Mouse (Mus musculus): ENCODE results near the gene Ugt2a1. TPM values are rescaled to one million over a fixed set of nuclear protein-coding genes. Genes with fewer than 3 reads are reported as not detected.
"Not testable (repeated sequence)": the region's sequence is repeated elsewhere in the genome, so short reads cannot be mapped to it uniquely, and the experiment has no call there.

The Ugt2a1 gene
- not detected in 2 replicates for polyA plus RNA-seq (2015; fragmentation: Nextera tagmentation; extraction: Ambion mirVana)

DNA sequence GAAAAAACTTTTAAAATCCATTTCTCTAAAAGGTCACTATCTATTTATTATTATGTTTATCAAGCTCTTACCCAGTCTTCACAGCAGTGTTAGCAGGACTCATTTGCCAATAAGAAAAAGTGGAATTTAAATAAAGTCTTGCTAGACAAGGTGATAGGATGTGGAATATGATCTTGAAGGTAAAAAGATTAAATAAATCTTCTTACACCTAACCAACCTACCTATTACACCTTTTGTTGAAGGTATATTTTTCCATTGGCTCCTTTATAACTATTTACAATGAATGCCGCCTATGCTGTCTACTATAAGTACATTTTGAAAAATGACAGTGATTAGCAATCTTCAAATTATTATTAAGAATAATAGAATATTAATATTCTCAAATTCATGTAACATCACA is at the start of gene Ugt2a1:
Gene Ugt2a1 (minus strand): TSS at position 101 of the 400 bp plus-strand sequence.
- H3K9ac ChIP-seq, result no peak within 1 kb of the TSS
- H3K4me2 ChIP-seq, result no peak within 1 kb of the TSS
- no peak within 1 kb of the TSS for H3K4me3 ChIP-seq
- H3K27me3 ChIP-seq, result no peaks in the 10 kb centered on the region
- no peaks in the 10 kb centered on the region for H3K36me3 ChIP-seq
- WGBS, result 96% methylated on average over 1 of the region's 1 CpGs
- H3K27ac ChIP-seq (replicated peaks), result no peak within 1 kb of the TSS
- ATAC-seq (ENCODE audit: low read depth), result no peak
- no peaks in the 10 kb centered on the region for H3K4me1 ChIP-seq (replicated peaks)
- H3K9me3 ChIP-seq, result no peaks in the 10 kb centered on the region

DNA sequence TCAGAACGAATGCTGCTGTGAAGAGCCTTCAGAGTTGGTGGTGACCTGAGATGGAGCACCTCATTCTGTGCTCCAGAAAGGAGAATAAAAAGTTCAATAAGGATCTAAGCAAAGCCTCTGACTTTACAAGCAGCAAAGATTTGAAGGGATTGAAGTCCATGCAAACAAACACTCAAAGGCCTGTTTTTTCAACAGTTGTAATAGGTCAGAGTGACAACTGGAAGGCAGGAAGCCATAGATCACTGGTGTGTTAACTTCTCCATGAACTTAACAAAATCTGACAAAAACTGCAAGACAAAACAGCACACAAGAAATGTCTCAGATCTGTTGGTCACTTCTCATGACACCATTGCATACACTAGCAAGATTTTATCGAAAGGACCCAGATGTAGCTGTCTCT is 47.4 kb upstream of the Ugt2a1 start, which contains the start of gene Sult1b1:
Gene Sult1b1 (minus strand): TSS at position 85 of the 400 bp plus-strand sequence.
- no peak within 1 kb of the TSS for H3K27ac ChIP-seq (replicated peaks)
- H3K36me3 ChIP-seq, result no peaks in the 10 kb centered on the region
- no peaks in the 10 kb centered on the region for H3K27me3 ChIP-seq
- H3K4me3 ChIP-seq, result no peak within 1 kb of the TSS
- H3K9me3 ChIP-seq, result no peaks in the 10 kb centered on the region
- H3K4me1 ChIP-seq (replicated peaks), result no peaks in the 10 kb centered on the region
- no peak for ATAC-seq (ENCODE audit: low read depth)
- H3K4me2 ChIP-seq, result no peak within 1 kb of the TSS
- H3K9ac ChIP-seq, result no peak within 1 kb of the TSS
- 91% methylated on average over 2 of the region's 2 CpGs for WGBS

DNA sequence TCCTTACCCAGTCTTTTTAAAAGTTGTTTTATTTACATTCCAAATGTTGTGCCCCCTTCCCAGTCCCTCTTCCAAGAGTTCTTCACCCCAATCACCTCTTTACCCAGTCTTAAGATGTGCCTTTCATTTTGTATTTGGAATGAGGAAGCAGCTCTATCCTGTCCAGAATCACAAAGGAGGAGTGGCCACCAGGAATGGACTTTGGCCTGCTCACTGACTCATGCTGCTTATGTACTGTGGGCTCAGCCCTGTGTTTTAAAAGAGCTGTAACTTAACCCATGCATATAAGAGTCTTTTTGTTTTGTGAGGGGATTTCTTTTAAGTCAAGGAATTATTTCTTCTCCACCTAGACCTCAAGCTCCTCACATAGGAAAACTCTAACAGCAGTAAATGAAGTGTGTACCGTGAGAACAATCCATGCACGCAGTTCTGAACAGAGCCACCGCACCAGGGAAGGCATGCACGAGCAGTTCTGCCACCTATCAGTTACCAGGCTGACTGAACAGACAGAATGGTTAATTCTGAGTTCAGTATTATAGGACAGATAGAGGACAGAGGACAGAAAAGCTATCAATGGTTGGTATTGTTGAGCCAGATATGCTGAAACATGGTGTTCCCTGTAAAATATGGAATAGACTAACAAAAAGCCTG is 45.4 kb upstream of the Ugt2a1 start:
- ATAC-seq (ENCODE audit: low read depth), result no peak
- Histone ChIP-seq H3K27me3 (no peaks in the 10 kb centered on the region), H3K27ac (replicated peaks) (no peak overlapping the region), H3K4me3 (no peak overlapping the region), H3K36me3 (no peaks in the 10 kb centered on the region), H3K4me2 (no peak overlapping the region), H3K9me3 (no peaks in the 10 kb centered on the region), H3K9ac (no peak overlapping the region), H3K4me1 (replicated peaks) (no peaks in the 10 kb centered on the region)
- WGBS, result 81% methylated on average over 4 of the region's 4 CpGs

DNA sequence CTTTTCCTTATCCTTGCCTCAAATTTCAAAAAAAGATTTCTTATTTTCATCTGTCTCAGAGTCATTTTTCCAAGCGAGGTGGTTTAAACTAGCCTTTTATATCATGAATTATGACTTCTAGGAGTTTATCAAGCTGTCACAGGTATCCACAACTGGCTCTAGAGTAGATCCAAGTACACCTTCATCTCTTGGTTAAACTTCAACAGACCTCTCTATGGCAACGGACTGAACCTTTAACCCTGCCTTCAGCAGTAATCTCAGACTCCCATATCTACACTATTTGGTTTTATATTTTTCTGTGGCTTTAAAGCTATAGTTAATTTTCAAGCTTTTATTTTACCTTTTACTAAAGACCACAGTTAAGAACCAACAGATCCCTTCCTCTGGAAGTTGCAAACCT is 41.6 kb upstream of the Ugt2a1 start:
- H3K36me3 ChIP-seq, result no peaks in the 10 kb centered on the region
- no peaks in the 10 kb centered on the region for H3K27me3 ChIP-seq
- 76% methylated on average over 2 of the region's 2 CpGs for WGBS
- ATAC-seq (ENCODE audit: low read depth), result no peak
- H3K4me2 ChIP-seq, result no peak overlapping the region
- H3K9ac ChIP-seq, result no peak overlapping the region
- no peaks in the 10 kb centered on the region for H3K9me3 ChIP-seq
- H3K27ac ChIP-seq (replicated peaks), result no peak overlapping the region
- H3K4me1 ChIP-seq (replicated peaks), result no peaks in the 10 kb centered on the region
- H3K4me3 ChIP-seq, result no peak overlapping the region

DNA sequence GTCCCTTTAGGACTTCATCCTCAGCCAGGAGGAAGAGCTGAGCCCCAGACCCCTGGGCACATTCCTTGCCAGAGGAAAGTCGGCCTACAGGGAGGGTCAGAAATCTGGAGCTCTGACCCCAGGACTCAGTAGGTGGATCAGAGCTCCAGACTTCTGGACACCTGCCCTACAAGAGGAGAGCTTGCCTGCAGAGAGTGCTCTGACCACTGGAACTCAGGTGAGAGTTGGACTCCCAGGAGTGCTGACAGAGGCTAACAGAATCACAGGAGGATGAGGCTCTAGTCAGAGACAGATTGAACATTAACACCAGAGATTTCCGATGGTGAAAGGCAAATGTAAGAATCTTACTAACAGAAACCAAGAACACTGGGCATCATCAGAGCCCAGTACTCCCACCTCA is 32.9 kb upstream of the Ugt2a1 start:
- not testable (repeated sequence) for ATAC-seq (ENCODE audit: low read depth); H3K4me1 ChIP-seq (replicated peaks); H3K9me3 ChIP-seq; H3K27ac ChIP-seq (replicated peaks); H3K9ac ChIP-seq; H3K4me2 ChIP-seq; H3K27me3 ChIP-seq; H3K36me3 ChIP-seq; H3K4me3 ChIP-seq
- WGBS, result 91% methylated on average over 2 of the region's 2 CpGs

DNA sequence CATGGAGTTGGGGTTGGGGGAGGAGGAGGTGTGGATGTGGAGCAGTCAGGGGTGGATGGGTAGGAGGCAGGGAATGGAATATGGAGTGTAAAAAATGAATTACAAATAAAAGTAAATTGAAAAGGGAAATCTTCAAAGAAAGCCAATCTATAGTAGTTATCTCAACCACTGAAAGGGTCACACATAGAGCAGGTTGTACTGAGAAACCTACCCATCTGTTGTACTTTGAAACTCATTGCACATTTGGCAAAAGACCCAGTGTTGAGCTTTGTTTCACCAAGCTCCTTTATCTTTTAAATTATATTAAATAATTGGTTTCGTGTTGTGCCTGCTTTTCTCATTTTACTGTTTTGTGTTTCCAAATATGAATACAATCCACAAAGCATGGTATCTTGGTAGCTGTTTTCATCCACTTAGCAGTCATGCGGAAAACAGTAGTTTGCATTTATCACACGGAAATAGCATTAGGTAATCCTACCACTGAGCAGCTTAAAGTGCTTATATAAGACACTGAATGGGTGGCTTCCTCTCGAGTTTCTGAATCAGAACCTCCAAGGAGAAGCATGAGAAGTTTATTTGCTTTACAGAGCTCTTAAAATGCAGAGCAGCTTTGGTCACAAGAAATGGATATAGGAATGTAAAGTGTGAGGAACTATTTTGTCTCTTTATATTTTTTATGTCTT is 15.2 kb upstream of the Ugt2a1 start:
- no peak overlapping the region for H3K27ac ChIP-seq (replicated peaks)
- H3K4me3 ChIP-seq, result no peak overlapping the region
- no peak overlapping the region for H3K9ac ChIP-seq
- H3K27me3 ChIP-seq, result no peaks in the 10 kb centered on the region
- no peak for ATAC-seq (ENCODE audit: low read depth)
- H3K4me2 ChIP-seq, result no peak overlapping the region
- WGBS, result 70% methylated on average over 4 of the region's 4 CpGs
- no peaks in the 10 kb centered on the region for H3K36me3 ChIP-seq
- H3K9me3 ChIP-seq, result no peaks in the 10 kb centered on the region
- no peaks in the 10 kb centered on the region for H3K4me1 ChIP-seq (replicated peaks)

DNA sequence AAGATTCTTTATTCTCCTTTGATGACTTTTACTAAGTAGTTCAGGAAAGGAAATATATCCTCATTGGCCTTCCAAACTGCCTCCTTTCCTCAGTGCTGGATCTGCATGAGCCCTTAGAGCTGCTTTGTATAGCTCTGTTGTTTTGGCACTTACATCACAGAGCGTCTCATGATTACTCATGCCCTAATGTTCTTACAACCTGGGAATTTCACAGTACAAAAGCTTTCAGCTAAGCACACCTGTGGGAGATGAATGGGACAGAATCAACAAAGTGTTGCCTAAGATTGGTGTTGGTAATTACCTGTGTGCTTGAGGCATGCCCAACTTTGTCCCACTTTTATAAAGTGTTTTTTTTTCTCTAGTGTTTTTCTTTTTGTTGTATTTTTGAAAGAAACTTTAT is 12.0 kb upstream of the Ugt2a1 start:
- Histone ChIP-seq H3K36me3 (no peaks in the 10 kb centered on the region), H3K4me3 (no peak overlapping the region), H3K9ac (no peak overlapping the region), H3K4me1 (replicated peaks) (no peaks in the 10 kb centered on the region), H3K4me2 (no peak overlapping the region), H3K27ac (replicated peaks) (no peak overlapping the region), H3K9me3 (no peaks in the 10 kb centered on the region), H3K27me3 (no peaks in the 10 kb centered on the region)
- 75% methylated on average over 1 of the region's 1 CpGs for WGBS
- ATAC-seq (ENCODE audit: low read depth), result no peak

DNA sequence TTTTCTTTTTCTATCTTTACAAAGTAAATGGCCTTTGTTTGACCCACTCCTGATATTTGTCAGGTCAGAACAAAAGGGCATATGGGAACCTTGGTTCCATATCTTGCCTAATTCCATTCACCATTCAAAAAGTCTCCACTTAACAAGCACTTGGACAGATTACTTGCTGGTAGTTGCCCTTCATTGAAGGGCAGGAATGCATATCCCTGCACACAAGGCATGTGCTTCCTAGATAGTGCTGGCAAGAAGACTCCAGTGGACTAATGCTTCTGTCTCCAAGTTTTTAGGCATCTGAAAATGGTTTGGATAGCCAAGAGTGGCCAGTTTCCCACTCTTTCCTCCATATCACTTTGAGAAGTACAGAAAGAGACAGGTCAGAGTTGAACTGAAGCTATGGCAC is 8.7 kb upstream of the Ugt2a1 start:
- no peak overlapping the region for H3K9ac ChIP-seq
- no peak overlapping the region for H3K27ac ChIP-seq (replicated peaks)
- no peaks in the 10 kb centered on the region for H3K4me1 ChIP-seq (replicated peaks)
- no peaks in the 10 kb centered on the region for H3K27me3 ChIP-seq
- no peak overlapping the region for H3K4me3 ChIP-seq
- no peaks in the 10 kb centered on the region for H3K9me3 ChIP-seq
- no peak for ATAC-seq (ENCODE audit: low read depth)
- H3K4me2 ChIP-seq, result no peak overlapping the region
- no peaks in the 10 kb centered on the region for H3K36me3 ChIP-seq

DNA sequence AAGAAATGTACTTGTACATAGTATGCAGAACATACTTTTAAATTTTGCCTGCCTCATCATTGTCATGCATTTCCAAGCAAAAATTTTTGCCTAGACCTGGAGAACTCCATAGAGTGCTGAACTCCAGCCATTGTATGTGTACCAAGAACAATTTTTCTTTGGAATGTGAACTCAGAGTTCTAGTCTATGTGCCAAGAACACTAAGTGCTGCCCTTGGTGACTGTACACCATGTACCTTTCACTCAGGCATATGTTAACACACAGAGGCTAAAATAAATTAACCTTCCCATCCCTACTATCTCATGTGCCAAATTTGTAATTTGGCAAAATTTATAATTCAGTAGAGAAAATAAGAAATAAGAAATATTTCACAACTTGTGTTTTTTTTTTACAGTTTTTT is 8.3 kb upstream of the Ugt2a1 start:
- Histone ChIP-seq H3K36me3 (no peaks in the 10 kb centered on the region), H3K9me3 (no peaks in the 10 kb centered on the region), H3K4me2 (no peak overlapping the region), H3K4me1 (replicated peaks) (no peaks in the 10 kb centered on the region), H3K27me3 (no peaks in the 10 kb centered on the region), H3K4me3 (no peak overlapping the region), H3K9ac (no peak overlapping the region), H3K27ac (replicated peaks) (no peak overlapping the region)
- no peak for ATAC-seq (ENCODE audit: low read depth)

DNA sequence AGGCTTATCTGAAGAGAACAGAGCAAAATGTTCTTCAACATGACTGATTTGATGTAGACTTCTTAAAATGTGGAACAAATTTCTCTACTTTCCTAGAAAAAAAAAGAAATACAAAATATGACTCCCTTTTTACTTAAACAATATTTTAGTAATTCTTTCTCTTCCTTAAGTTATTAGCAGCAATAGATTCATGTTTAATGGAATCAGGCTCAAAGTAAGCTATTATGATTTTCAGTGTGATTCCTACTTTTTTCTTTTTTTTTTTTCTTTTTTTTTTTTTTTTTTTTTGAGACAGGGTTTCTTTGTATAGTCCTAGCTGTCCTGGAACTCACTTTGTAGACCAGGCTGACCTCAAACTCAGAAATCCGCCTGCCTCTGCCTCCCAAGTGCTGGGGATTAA is 4.0 kb downstream of the Ugt2a1 start, which contains the start of gene Gm43638:
Gene Gm43638 (minus strand): TSS at position 101 of the 400 bp plus-strand sequence.
- not testable (repeated sequence) for ATAC-seq (ENCODE audit: low read depth); H3K9ac ChIP-seq; H3K27me3 ChIP-seq; H3K36me3 ChIP-seq; H3K9me3 ChIP-seq; H3K27ac ChIP-seq (replicated peaks); H3K4me1 ChIP-seq (replicated peaks); H3K4me3 ChIP-seq; H3K4me2 ChIP-seq
- WGBS, result 94% methylated on average over 1 of the region's 1 CpGs

DNA sequence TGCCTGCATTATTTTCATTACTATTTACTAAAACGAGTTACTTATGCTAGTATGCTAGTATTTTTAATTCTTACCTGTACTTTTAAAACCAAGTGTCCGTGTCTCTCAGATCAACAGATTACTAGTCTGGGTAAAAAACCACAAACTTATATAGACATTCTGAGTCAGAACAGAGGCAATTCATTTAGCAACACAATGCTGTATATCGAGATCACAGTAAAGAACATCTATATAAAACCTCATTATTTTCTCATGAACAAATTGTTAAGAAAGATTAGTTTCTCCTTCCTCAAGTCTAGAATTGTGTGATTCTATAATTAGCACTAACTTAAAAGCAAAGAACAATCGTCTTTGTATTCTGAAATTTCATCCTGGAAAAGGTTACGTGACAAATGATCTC is 8.5 kb downstream of the Ugt2a1 start, which contains the start of gene Ugt2a2:
Gene Ugt2a2 (minus strand): TSS at position 101 of the 400 bp plus-strand sequence.
- ATAC-seq (ENCODE audit: low read depth), result no peak
- no peaks in the 10 kb centered on the region for H3K4me1 ChIP-seq (replicated peaks)
- 83% methylated on average over 5 of the region's 5 CpGs for WGBS

DNA sequence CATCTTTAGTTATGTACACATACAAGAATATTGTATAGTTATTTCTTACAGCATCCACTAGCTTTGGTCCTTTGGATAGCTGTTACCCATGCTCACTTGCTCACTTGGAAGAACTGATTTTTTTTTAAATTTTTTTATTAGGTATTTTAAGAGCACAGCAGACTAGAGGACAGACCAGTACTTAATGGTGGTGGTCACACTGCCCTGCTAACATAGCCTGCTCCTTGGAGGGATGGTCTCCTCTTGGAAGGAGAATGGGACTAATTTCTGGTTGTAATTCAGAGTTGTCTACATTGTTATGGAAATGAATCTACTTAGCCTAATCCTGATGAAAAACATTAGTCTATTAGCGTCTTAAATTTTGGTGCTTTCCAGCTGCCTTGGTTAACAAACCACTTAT is 31.9 kb downstream of the Ugt2a1 start:
- H3K4me2 ChIP-seq, result no peak overlapping the region
- H3K36me3 ChIP-seq, result no peaks in the 10 kb centered on the region
- no peak overlapping the region for H3K9ac ChIP-seq
- no peak overlapping the region for H3K4me3 ChIP-seq
- H3K9me3 ChIP-seq, result no peaks in the 10 kb centered on the region
- H3K27ac ChIP-seq (replicated peaks), result no peak overlapping the region
- 33% methylated on average over 1 of the region's 1 CpGs for WGBS
- no peaks in the 10 kb centered on the region for H3K4me1 ChIP-seq (replicated peaks)
- no peaks in the 10 kb centered on the region for H3K27me3 ChIP-seq
- ATAC-seq (ENCODE audit: low read depth), result no peak

More for the DNA sequence above, 8.5 kb downstream of the Ugt2a1 start, which contains the start of gene Ugt2a2:
- H3K4me2 ChIP-seq, result no peak within 1 kb of the TSS
- H3K36me3 ChIP-seq, result no peaks in the 10 kb centered on the region
- H3K9me3 ChIP-seq, result no peaks in the 10 kb centered on the region
- H3K4me3 ChIP-seq, result no peak within 1 kb of the TSS
- H3K27me3 ChIP-seq, result no peaks in the 10 kb centered on the region
- no peak within 1 kb of the TSS for H3K27ac ChIP-seq (replicated peaks)
- no peak within 1 kb of the TSS for H3K9ac ChIP-seq

DNA sequence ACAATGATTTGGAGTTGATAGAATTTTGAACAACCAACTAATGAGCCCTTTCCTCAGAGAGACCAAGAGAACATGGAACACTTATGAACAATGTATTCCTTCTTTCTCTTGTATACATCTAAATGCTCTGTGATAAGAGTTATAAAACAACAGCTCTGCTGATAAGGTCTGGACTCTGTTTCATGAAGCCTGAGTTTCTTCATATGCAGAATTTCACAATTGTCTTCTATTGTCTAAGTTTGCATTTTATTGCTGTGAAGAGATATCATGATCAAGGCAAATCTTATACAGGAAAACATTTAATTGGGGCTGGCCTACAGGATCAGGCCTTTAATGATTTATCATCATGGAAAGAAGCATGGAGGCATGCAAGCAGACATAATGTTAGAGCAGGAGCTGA is 33.0 kb downstream of the Ugt2a1 start:
- ATAC-seq (ENCODE audit: low read depth), result no peak
- no peak overlapping the region for H3K27ac ChIP-seq (replicated peaks)
- no peak overlapping the region for H3K9ac ChIP-seq
- H3K27me3 ChIP-seq, result no peaks in the 10 kb centered on the region
- H3K9me3 ChIP-seq, result no peaks in the 10 kb centered on the region
- no peak overlapping the region for H3K4me2 ChIP-seq
- no peak overlapping the region for H3K4me3 ChIP-seq
- H3K36me3 ChIP-seq, result no peaks in the 10 kb centered on the region
- H3K4me1 ChIP-seq (replicated peaks), result no peaks in the 10 kb centered on the region

All from neural tube, embryonic 13.5 days (tissue).